Mouse (Mus musculus): ENCODE measurements at regions not wholly inside any gene's neighbourhood (a gene's known extent, or its start where the extent isn't known, plus 50 kb on each side); places are given as distances from the start of the nearest gene placed in this dataset.

DNA sequence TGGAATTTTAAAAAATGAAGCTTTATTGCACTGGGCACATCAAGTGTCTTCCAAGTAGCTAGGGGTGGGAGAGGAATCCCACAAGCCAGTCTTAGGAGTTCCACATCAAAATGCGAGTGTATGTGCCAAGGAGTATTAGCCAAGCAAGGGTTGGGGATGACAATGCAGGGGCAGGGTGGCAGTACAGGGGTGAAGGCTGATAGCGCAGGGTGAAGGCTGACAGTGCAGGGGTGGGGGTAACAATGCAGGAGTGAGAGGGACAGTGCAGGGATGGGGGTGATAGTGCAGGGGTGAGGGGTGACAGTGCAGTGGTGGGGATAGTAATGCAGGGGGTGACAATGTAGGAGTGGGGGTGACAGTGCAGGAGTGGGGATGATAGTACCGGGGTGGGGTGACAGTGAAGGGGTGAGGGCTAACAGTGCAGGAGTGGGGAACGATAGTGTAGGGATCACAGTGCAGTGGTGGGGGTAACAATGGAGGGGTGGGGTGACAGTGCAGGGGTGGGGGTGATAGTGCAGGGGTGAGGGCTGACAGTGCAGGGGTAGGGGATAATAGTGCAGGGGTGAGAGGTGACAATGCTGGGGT, 177.4 kb downstream of the Sox11 start:
- TF ChIP-seq CTCF (conservative IDR thresholded peaks at IDR 0.05; ENCODE audit: low read length) (no peak), POU5F1 (IDR thresholded peaks at IDR 0.05; ENCODE audit: borderline replicate concordance, low read length) (no peak)

Measured in E14TG2a.4 (cell line).